Mouse (Mus musculus) MEL (cell line): ENCODE measurements around the gene Hist1h3c. TPM values are rescaled to one million over a fixed set of nuclear protein-coding genes. Genes with fewer than 3 reads are reported as not detected.
"Not testable (repeated sequence)": the region's sequence is repeated elsewhere in the genome, so short reads cannot be mapped to it uniquely, and the experiment has no call there.

Experiments
- DNase-seq: peaks from one replicate; pipeline ENCODE4 v3.0.0; 2011; ENCODE audit warnings: low read depth, low spot score
- H3K27ac ChIP-seq: 2 replicates; pipeline ENCODE4 v1.5.1; 2012; ENCODE audit warnings: low read depth, mild to moderate bottlenecking, control low read depth, low read length, moderate library complexity; ENCODE audit not compliant: control insufficient read depth
- H3K27me3 ChIP-seq, 2 experiments: fragments of 150-350 bp in 1 of 2; sonication (generic) in 1 of 2; 2 replicates each; pipeline ENCODE4 v1.6.1; 2012; ENCODE audit warnings: low read length in 2 of 2, mild to moderate bottlenecking in 2 of 2, improper control_type of control experiment in 1 of 2, moderate library complexity in 1 of 2; ENCODE audit not compliant: insufficient read depth in 2 of 2, control insufficient read depth in 1 of 2
- H3K36me3 ChIP-seq, 2 experiments: 2 replicates each; pipeline ENCODE4 v1.6.1; 2012 to 2014; ENCODE audit warnings: low read length in 2 of 2, improper control_type of control experiment in 1 of 2, inconsistent platforms in 1 of 2, mild to moderate bottlenecking in 1 of 2; ENCODE audit not compliant: insufficient read depth in 2 of 2, control insufficient read depth in 1 of 2
- H3K4me1 ChIP-seq, 2 experiments: fragments of 150-350 bp in 1 of 2; sonication (generic) in 1 of 2; 2 replicates each; pipeline ENCODE4 v1.6.1; 2012; ENCODE audit warnings: low read length in 2 of 2, improper control_type of control experiment in 1 of 2, mild to moderate bottlenecking in 1 of 2; ENCODE audit not compliant: insufficient read depth in 2 of 2, control insufficient read depth in 1 of 2
- H3K4me3 ChIP-seq, 2 experiments: fragments of 150-350 bp in 1 of 2; sonication (generic) in 1 of 2; 2 replicates each; pipeline ENCODE4 v1.5.1; 2012; ENCODE audit warnings: low read depth in 2 of 2, low read length in 2 of 2, mild to moderate bottlenecking in 2 of 2, moderate library complexity in 2 of 2, control low read depth in 1 of 2, improper control_type of control experiment in 1 of 2; ENCODE audit not compliant: control insufficient read depth in 1 of 2, insufficient read depth in 1 of 2
- H3K79me2 ChIP-seq: 2 replicates; pipeline ENCODE4 v1.6.1; 2012; ENCODE audit warnings: mild to moderate bottlenecking, low read length, moderate library complexity; ENCODE audit not compliant: control insufficient read depth, poor library complexity, insufficient read depth
- H3K9ac ChIP-seq: 2 replicates; pipeline ENCODE4 v1.6.1; 2012; ENCODE audit warnings: low read depth, mild to moderate bottlenecking, control low read depth, low read length, moderate library complexity; ENCODE audit not compliant: control insufficient read depth, poor library complexity, severe bottlenecking
- H3K9me3 ChIP-seq: fragments of 150-350 bp; sonication (generic); replicated peaks from 2 replicates; pipeline ENCODE4 v1.6.1; 2012; ENCODE audit warnings: mild to moderate bottlenecking, low read length, improper control_type of control experiment, moderate library complexity; ENCODE audit not compliant: insufficient read depth
- BHLHE40 ChIP-seq: IDR thresholded peaks from 2 replicates; pipeline ENCODE4 v1.6.1; 2012; ENCODE audit warnings: low read depth, mild to moderate bottlenecking, inconsistent platforms, low read length, improper control_type of control experiment, borderline replicate concordance
- CHD1 ChIP-seq: IDR thresholded peaks from 2 replicates; pipeline ENCODE4 v1.6.1; 2012; ENCODE audit warnings: low read depth, mild to moderate bottlenecking, inconsistent platforms, low read length, improper control_type of control experiment
- CHD2 ChIP-seq: IDR thresholded peaks from 2 replicates; pipeline ENCODE4 v1.6.1; 2011; ENCODE audit warnings: low read length, improper control_type of control experiment
- CTCF ChIP-seq, 3 experiments: IDR thresholded peaks in 2 of 3; conservative IDR thresholded peaks in 1 of 3; 2 replicates each; pipeline ENCODE4 v1.5.1; 2011 to 2012; ENCODE audit warnings: low read length in 3 of 3, low read depth in 2 of 3, mild to moderate bottlenecking in 2 of 3, improper control_type of control experiment in 1 of 3, inconsistent platforms in 1 of 3, mixed read lengths in 1 of 3, moderate library complexity in 1 of 3; ENCODE audit not compliant: control insufficient read depth in 1 of 3, insufficient read depth in 1 of 3, poor library complexity in 1 of 3, severe bottlenecking in 1 of 3
- ELF1 ChIP-seq: IDR thresholded peaks from 2 replicates; pipeline ENCODE4 v1.6.1; 2014; ENCODE audit warnings: low read depth, mild to moderate bottlenecking, inconsistent platforms, low read length, improper control_type of control experiment, moderate library complexity
- EP300 ChIP-seq, 2 experiments: IDR thresholded peaks; 2 replicates each; pipeline ENCODE4 v1.6.1; 2011; ENCODE audit warnings: improper control_type of control experiment in 2 of 2, low read length in 2 of 2, low read depth in 1 of 2, mild to moderate bottlenecking in 1 of 2
- ETS1 ChIP-seq: IDR thresholded peaks from 2 replicates; pipeline ENCODE4 v1.6.1; 2012; ENCODE audit warnings: low read depth, mild to moderate bottlenecking, inconsistent platforms, low read length, improper control_type of control experiment, moderate library complexity
- GABPA ChIP-seq: IDR thresholded peaks from 2 replicates; pipeline ENCODE4 v1.6.1; 2012; ENCODE audit warnings: low read depth, mild to moderate bottlenecking, inconsistent platforms, low read length, improper control_type of control experiment, moderate library complexity
- GATA1 ChIP-seq: IDR thresholded peaks from 2 replicates; pipeline ENCODE4 v1.6.1; 2011; ENCODE audit warnings: low read depth, low read length, improper control_type of control experiment
- HCFC1 ChIP-seq: IDR thresholded peaks from 2 replicates; pipeline ENCODE4 v1.6.1; 2012; ENCODE audit warnings: low read depth, mild to moderate bottlenecking, inconsistent platforms, low read length, improper control_type of control experiment, moderate library complexity
- MAZ ChIP-seq: IDR thresholded peaks from 2 replicates; pipeline ENCODE4 v1.6.1; 2012; ENCODE audit warnings: low read depth, mild to moderate bottlenecking, inconsistent platforms, low read length, improper control_type of control experiment
- MYB ChIP-seq: IDR thresholded peaks from 2 replicates; pipeline ENCODE4 v1.6.1; 2011; ENCODE audit warnings: mild to moderate bottlenecking, low read depth, low read length, improper control_type of control experiment
- MYC ChIP-seq: IDR thresholded peaks from 2 replicates; pipeline ENCODE4 v1.6.1; 2011; ENCODE audit warnings: low read depth, mild to moderate bottlenecking, low read length, improper control_type of control experiment, moderate library complexity
- POLR2A ChIP-seq, 2 experiments: IDR thresholded peaks; 2 replicates each; pipeline ENCODE4 v1.6.1; 2011 to 2012; ENCODE audit warnings: low read length in 2 of 2, mild to moderate bottlenecking in 2 of 2, control low read depth in 1 of 2, improper control_type of control experiment in 1 of 2, low read depth in 1 of 2, moderate library complexity in 1 of 2; ENCODE audit not compliant: control insufficient read depth in 1 of 2, insufficient read depth in 1 of 2, poor library complexity in 1 of 2
- POLR2AphosphoS5 ChIP-seq: IDR thresholded peaks from 2 replicates; pipeline ENCODE4 v1.6.1; 2012; ENCODE audit warnings: low read depth, borderline replicate concordance, mild to moderate bottlenecking, inconsistent platforms, low read length, moderate library complexity, mixed read lengths
- RAD21 ChIP-seq: IDR thresholded peaks from 2 replicates; pipeline ENCODE4 v1.6.1; 2011; ENCODE audit warnings: mild to moderate bottlenecking, low read depth, low read length, improper control_type of control experiment
- SMC3 ChIP-seq: IDR thresholded peaks from 2 replicates; pipeline ENCODE4 v1.6.1; 2011; ENCODE audit warnings: low read depth, low read length, improper control_type of control experiment
- TBP ChIP-seq: IDR thresholded peaks from 2 replicates; pipeline ENCODE4 v1.8.0; 2011; ENCODE audit warnings: low read depth, low read length, improper control_type of control experiment
- UBTF ChIP-seq: IDR thresholded peaks from 2 replicates; pipeline ENCODE4 v1.6.1; 2012; ENCODE audit warnings: low read depth, mild to moderate bottlenecking, inconsistent platforms, low read length, improper control_type of control experiment, moderate library complexity, borderline replicate concordance; ENCODE audit not compliant: insufficient read depth
- USF1 ChIP-seq: IDR thresholded peaks from 2 replicates; pipeline ENCODE4 v1.6.1; 2014; ENCODE audit warnings: low read depth, mild to moderate bottlenecking, inconsistent platforms, low read length, improper control_type of control experiment, moderate library complexity
- USF2 ChIP-seq, 2 experiments: IDR thresholded peaks; 2 replicates each; pipeline ENCODE4 v1.6.1; 2011 to 2012; ENCODE audit warnings: improper control_type of control experiment in 2 of 2, low read length in 2 of 2, borderline replicate concordance in 1 of 2, inconsistent platforms in 1 of 2, low read depth in 1 of 2, mild to moderate bottlenecking in 1 of 2; ENCODE audit not compliant: insufficient read depth in 1 of 2
- ZC3H11A ChIP-seq: IDR thresholded peaks from 2 replicates; pipeline ENCODE4 v1.6.1; 2012; ENCODE audit warnings: low read depth, mild to moderate bottlenecking, inconsistent platforms, low read length, improper control_type of control experiment
- ZKSCAN1 ChIP-seq: IDR thresholded peaks from 2 replicates; pipeline ENCODE4 v1.6.1; 2012; ENCODE audit warnings: low read depth, mild to moderate bottlenecking, inconsistent platforms, low read length, improper control_type of control experiment, moderate library complexity
- ZNF384 ChIP-seq: IDR thresholded peaks from 2 replicates; pipeline ENCODE4 v1.6.1; 2012; ENCODE audit warnings: low read depth, mild to moderate bottlenecking, inconsistent platforms, low read length, improper control_type of control experiment
- polyA plus RNA-seq, 2 experiments: library from polyadenylated mRNA; stranded (reverse) in 1 of 2; unstranded in 1 of 2; fragments of >175 nt in 1 of 2; fragments of >200 nt in 1 of 2; gene quantifications; 2 replicates each; pipeline versions ENCODE4 v1.2.1 to v1.2.4; 2012; ENCODE audit warnings: low replicate concordance in 2 of 2, low read depth in 1 of 2; ENCODE audit not compliant: insufficient read length in 2 of 2, insufficient read depth in 1 of 2, missing spikeins in 1 of 2
- total RNA-seq: library from RNA; depleted of rRNA; stranded (reverse); fragments of 300-350 nt; gene quantifications from 2 replicates; pipeline ENCODE4 v1.2.3, GENCODE M21; 2012

The Hist1h3c gene
- total and polyA plus RNA-seq, 3 experiments = 1.7 to 1,651 TPM; not detected in 1

GRCm38 (mm10) chr13:23750839-23751477 is 5.6 kb upstream of the Hist1h3c start, which contains the start of gene Hist1h2ab:
Gene Hist1h2ab (plus strand): TSS chr13:23751126.
- not testable (repeated sequence) for H3K79me2 ChIP-seq, H3K9me3 ChIP-seq, H3K27me3 ChIP-seq
- H3K36me3 ChIP-seq = peaks cover 0 to 55% of the 10 kb centered on the region in 2 experiments; a peak in 2 of 4 replicates
- H3K27ac ChIP-seq = peak within 1 kb of the TSS; percentile 91
- H3K4me1 ChIP-seq = peaks cover 0 to 23% of the 10 kb centered on the region in 2 experiments; a peak in 2 of 4 replicates
- peak within 1 kb of the TSS; percentile 68 for H3K9ac ChIP-seq
- DNase-seq = peak; percentile 91
- H3K4me3 ChIP-seq = peak within 1 kb of the TSS; percentile 3 to 25; a peak in 3 of 4 replicates
- peak; percentile 92 to 100 for TF ChIP-seq POLR2A (IDR thresholded peaks at IDR 0.05; ENCODE audit: control insufficient read depth in 1 of 2, insufficient read depth in 1 of 2, low read depth in 1 of 2, low read length in 2 of 2, poor library complexity in 1 of 2)
- peak; percentile 98; the same call in 1 of the 2 replicates for TF ChIP-seq UBTF
- TF ChIP-seq POLR2AphosphoS5 = peak; percentile 99; the same call in 1 of the 2 replicates
- peak; percentile 99 for TF ChIP-seq TBP

- Histone ChIP-seq H3K79me2 (no peaks in the 10 kb centered on the region; the same call in 1 of the 2 replicates), H3K9ac (peak overlapping the region; percentile 36), H3K4me3 (no peak overlapping the region), H3K4me1 (peaks cover 0 to 16% of the 10 kb centered on the region in 2 experiments; a peak in 2 of 4 replicates), H3K9me3 (no peaks in the 10 kb centered on the region), H3K27me3 (no peaks in the 10 kb centered on the region), H3K27ac (peak overlapping the region; percentile 82), H3K36me3 (peaks cover 0 to 47% of the 10 kb centered on the region in 2 experiments; a peak in 2 of 4 replicates)
- TF ChIP-seq CTCF (IDR thresholded peaks at IDR 0.05 in 2 of 3, conservative IDR thresholded peaks at IDR 0.05 in 1 of 3; ENCODE audit: control insufficient read depth in 1 of 3, insufficient read depth in 1 of 3, low read depth in 2 of 3, low read length in 3 of 3, poor library complexity in 1 of 3, severe bottlenecking in 1 of 3) = no peak
- no peak for TF ChIP-seq CHD2
- no peak for TF ChIP-seq SMC3
- no peak for TF ChIP-seq ZNF384
- TF ChIP-seq USF2 (IDR thresholded peaks at IDR 0.05; ENCODE audit: borderline replicate concordance in 1 of 2, insufficient read depth in 1 of 2, low read depth in 1 of 2, low read length in 2 of 2) = no peak
- TF ChIP-seq MAZ = no peak
- no peak for TF ChIP-seq ZKSCAN1
- TF ChIP-seq ZC3H11A = no peak
- no peak for TF ChIP-seq BHLHE40
- TF ChIP-seq CHD1 = no peak
- no peak for TF ChIP-seq ETS1
- no peak for TF ChIP-seq ELF1
- TF ChIP-seq MYC = no peak
- no peak for TF ChIP-seq GABPA
- no peak for TF ChIP-seq HCFC1
- no peak for TF ChIP-seq GATA1
- no peak for TF ChIP-seq RAD21
- no peak for TF ChIP-seq USF1
- no peak for TF ChIP-seq MYB
- TF ChIP-seq EP300 (IDR thresholded peaks at IDR 0.05; ENCODE audit: low read depth in 1 of 2, low read length in 2 of 2) = no peak
- DNase-seq = peak; percentile 70
Measured at GRCm38 (mm10) chr13:23749563-23750121, 4.2 kb upstream of the Hist1h3c start.
